Mouse (Mus musculus) left cerebral cortex, adult 9 months (tissue): Measurements from ENCODE around the gene Nnmt.

Experiments used
- DNase-seq, 2 experiments: peaks; one replicate each; pipeline ENCODE4 v3.0.0; 2022; ENCODE audit warnings: low spot score in 2 of 2

Gene Nnmt

DNA sequence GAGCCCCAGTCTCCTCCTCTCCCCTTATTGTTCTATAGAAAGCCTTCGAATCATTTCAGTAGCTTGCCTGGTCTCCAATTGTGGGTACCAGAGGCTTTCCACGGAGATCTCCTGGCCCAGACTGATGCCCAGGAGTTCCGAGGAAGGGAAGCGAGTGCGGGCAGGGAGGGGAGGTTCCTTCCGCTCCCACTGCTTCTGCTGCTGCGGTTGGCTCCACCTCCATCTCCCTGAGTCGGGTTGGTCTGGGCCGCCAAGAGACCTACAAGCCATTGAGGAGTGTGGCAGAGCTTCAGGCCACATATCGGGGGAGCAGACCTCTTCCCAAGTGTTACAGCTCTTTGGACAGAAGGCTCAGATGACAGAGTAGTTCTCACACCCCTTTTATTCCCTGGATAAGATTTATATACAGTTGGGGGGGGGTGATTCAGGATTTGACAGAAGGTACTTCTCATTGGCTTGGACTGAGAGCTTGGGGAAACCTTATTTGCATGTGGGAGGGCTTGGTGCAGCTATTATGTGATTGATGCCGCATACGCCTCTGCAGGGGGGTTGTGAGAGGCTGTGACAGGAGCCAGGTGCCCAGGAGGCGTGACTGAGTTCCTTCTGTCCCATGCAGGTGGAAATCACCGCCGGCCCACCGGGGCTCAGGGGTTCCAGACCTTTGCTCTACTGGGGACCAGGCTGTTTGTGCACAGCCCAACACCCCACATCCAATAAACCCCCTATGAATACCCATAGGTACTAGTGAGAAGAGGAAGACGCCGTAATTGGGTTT, 30.8 kb upstream of the Nnmt start:
- DNase-seq: no peak

DNA sequence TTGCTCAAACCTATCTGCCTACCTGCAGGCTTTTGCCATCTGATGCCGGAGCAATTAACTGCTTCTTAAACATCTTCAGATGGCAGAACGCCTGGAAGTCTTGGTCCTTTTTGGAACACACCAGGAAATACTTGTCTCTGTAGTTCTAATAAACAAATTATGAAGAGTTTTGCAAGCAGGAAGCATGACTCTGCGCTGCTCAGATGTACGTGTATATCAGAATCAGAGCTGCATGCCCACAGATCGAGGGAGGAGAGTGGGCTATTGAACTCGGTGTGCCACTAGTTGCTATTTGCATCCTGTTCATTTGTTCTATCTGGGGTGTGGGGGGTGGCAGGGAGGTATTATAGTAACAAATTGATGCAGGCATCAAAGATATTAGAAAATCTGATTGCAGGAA, 28.2 kb upstream of the Nnmt start:
- DNase-seq: no peak

DNA sequence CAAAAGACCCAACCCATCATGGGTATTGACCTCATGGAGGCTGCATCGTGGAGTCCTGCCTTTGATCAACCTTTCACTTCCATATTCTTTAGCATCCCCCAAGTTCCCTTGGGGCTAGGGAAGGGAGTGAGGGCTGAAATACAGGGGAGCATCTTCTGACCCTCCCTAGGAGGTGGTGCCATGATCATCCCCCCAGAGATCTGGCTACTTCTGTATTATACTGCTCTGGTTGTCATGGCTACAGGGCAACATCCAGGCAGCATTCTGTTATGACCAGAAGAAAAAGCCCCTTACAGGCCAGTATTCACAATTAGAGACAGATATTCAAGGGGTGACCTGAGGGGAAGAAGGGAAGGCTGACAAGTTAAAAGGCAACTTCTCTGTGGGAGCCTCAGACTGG, 14.3 kb upstream of the Nnmt start:
- no peak for DNase-seq

DNA sequence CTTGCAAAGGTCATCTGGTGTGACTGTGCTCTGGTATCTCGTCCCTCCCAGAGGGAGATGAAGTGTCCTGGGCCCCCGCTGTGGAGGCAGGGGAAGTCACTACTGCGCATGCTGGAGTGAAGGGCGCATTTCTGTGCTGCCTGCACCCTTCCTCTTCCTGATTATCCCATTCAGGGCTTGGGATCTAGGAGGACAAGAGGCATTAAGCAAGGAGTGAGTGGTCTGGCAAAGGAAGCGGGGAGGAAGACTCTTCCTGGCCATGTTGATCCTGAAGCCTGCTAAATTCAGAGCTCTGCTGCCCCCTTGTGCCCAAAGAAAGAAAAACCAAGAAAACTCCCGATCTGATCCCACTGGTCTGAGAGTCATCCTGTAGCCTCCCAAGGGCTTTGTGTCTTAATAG, 13.6 kb upstream of the Nnmt start:
- peak in 1 of 2 experiments; percentile 67 for DNase-seq

DNA sequence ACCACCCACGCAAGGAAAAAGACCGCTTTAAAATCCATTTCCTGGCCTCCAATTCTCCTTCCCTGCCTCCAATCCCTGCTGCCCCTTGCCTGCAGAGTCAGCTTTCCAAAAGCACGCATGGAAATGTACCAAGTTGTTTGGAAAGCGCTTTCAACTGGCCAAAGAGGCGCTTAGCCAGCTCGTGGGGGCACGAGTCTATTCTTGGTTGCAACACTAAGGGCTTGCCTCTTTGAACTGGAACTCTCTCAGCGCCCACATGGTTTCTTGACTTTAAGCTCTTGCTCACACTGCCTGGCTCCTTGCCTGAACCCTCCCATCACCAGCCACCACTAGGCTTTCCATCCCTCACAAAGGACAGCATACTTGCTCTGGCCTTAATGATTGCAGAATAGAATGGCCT, 13.2 kb upstream of the Nnmt start:
- no peak for DNase-seq

DNA sequence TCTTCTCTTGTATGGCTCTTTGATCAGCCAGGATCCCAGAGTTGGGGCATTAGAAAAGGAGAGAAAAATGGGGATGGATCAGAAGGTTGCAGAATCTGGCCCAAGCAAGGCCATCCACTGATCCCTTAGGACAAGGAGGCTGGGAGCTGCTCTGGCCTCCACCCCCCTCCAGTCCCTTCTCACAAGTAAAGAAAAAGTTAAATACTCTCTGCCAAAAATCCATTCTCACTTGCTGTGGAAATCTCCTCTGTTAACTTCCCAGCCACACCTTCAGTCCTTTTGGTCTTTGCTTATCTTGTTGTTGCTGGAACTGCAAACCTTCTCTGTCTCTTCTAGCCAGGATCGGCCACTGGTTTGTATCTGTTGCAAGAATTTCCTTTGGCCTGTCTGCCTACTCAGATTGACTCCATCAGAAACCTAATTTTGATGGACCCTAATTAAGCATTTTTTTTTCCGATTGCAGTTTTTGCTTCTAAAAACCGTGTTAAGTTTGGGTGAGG, 12.6 kb upstream of the Nnmt start:
- DNase-seq: no peak

DNA sequence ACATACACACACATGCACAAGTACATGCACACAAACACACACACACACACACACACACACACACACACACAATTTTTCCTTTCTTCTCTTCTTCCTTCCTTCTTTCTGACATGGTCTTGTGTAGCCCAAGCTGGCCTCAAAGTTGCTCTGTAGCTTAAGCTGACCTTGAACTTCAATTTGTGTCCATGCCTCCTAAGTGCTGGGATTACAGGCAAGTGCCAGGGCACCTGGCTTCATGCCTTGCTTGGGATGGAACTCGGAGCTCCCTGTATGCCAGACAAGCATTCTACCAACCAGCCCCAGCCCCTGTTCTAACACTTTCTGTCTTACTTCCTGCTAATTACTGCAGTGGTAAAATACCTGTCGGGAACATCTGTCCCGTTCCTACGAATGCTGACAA, 8.3 kb upstream of the Nnmt start:
- no peak for DNase-seq

DNA sequence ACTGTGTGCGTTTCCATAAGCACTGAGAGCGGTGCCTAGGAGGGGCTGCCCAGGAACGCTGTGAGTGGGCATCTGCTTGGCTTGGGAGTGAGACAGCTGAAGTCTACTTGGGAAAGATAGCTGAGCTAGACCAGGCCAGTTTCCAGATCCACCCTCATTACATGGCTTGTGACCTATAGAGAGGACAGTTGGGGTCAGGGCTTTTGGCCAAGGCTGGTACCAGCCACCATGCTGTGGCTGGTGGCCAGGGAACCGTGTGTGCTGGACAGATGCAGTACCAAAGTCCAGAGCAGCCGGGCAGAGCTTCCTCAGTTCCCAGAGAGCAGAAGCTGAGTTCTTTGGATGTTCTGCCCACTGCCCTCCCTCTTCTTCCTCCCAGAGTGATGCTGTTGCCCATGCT, 7.6 kb upstream of the Nnmt start:
- DNase-seq: no peak

DNA sequence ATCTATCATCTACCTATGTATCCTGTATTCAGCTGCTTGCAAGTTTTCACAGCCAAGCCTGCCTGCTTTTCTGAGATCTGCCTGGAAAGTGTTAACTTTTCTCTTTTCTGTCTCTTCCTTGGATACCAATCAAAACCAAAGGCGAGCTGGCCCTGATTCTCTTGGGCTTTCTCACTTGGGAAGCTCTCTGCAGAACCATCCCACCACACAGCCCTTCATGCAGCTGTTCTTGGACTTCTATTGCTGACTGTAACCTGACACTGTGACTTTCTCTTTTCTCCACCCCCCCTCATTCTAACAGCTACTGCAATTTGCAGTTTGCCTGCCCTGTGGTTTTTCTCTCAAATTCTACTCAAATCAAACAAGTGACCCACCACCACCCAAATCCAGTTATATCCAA, 6.1 kb upstream of the Nnmt start:
- no peak for DNase-seq

DNA sequence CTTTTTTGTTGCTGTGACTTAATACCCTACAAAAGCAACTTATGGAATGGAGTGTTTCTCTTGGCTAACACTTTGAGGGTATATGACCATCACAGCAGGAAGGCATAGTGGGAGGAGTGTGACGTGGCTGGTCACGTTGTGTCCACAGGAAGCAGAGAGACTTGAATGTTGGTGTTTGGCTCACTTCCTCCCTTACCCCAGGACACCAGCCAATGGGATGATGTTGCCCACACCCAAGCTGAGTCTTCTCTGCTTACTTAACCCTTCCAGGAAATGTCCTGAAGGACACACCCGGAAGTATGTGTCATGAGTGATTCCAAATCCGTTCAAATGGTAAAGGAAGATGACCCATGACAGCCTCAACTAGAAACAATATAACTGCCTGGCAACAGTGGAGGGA, 4.8 kb upstream of the Nnmt start:
- no peak for DNase-seq

DNA sequence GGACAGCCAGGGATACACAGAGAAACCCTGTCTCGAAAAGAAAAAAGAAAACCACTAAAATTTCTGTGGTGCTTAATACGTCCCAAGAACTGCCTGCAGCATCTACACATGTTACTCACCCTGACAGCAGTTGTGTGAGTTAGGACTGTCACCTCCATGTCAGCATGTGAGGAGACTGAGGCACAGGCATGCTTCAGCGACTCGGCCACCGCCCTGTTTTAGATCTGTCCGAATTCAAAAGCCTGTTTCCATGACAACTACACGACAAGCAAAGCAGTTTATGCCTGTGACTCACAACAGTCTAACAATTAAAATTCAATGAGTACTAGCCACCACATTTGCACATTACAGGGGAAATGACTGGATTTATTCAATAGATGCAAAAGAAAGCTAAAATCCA, 2.5 kb upstream of the Nnmt start:
- no peak for DNase-seq

DNA sequence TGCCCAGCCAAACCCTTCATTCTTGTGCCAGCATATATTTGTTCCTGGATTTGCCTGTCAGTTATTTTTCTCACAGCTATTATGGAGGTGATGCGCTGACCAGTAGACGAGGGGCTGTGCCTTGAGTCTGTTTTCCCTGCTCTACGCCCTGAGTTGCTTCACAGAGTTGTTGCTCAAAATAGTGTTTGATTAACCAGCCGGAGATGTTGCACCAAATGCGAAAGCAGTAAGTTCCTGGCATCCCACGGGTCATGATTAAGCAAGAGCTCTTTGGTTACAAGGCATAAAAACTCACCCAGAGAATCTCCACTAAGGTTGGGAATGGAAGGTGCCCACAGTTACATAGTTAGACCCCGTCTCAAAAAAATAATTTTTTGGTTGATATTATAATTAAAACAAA, 1.2 kb upstream of the Nnmt start:
- no peak for DNase-seq

DNA sequence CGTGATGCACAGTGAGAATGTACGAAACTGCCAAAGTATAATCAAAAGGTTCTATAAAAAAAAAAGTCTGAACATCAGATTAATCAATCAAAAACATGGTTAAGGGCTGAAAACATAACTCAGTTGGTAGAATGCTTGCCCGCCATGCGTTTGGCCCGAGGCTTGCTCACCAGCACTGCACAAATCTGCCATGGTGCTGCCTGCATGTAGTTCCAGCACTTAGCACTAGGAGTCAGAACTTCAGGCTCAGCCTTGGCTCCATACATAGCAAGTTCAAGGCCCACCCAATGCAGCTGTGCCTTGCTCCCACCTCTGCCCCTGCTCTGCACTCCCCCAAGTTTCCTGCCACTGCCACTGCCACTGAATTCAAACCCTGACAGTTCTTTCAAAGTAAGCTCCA, 744 bp upstream of the Nnmt start:
- DNase-seq: no peak

DNA sequence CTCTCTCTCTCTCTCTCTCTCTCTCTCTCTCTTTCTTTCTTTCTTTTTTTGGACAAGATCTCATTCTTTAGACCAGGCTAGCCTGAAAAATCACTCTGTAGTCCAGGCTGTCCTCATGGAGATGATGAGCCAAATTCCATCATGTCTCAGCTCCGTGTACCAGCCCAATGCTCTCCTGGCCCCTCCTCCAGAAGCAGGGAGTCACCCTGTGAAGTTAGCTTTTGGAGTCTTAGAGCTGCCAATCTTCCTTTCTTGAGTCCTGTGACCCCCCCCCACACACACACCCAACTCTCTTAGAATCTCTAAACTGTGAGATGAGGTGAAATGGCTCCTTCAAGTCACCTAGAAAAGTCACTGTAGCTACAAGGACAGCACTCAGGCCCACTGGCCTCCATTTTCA, 727 bp downstream of the Nnmt start:
- no peak for DNase-seq

DNA sequence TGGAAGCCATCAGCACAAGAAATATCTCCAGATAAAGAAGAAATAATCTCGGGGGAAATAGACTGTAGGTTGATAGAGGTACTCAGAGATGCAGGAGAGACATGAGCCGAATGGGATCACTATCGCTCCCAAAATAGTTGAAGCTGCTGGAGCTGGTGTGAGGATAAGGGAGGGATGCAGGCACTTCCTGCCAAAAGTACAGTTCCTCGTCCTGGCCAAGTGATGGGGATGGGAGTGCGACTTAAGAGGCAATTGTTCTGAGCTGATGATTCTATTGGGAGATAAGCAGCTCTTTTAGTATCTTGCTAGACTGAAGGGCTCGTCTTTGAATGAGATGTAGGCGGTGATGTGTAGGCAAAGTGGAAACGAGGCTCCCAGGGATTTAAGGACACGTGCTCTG, 4.1 kb downstream of the Nnmt start:
- DNase-seq: no peak

DNA sequence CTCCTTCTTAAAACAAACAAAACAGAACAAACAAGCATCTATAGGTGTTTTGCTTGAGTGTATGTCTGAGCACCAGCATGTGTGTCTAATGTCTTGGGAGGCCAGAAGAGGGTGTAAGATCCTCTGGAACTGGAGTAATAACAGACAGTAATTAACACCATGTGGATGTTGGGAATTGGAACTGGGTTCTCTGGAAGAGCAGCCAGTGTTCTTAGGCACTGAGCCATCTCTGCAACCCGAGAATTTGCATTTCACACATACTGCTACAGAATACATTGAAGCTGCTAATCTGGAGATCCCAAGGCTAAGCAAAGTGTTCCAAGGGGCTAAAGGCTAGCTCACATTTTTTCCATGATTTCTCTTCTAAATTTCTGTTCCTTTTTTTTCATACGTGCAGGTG, 4.9 kb downstream of the Nnmt start:
- no peak for DNase-seq

DNA sequence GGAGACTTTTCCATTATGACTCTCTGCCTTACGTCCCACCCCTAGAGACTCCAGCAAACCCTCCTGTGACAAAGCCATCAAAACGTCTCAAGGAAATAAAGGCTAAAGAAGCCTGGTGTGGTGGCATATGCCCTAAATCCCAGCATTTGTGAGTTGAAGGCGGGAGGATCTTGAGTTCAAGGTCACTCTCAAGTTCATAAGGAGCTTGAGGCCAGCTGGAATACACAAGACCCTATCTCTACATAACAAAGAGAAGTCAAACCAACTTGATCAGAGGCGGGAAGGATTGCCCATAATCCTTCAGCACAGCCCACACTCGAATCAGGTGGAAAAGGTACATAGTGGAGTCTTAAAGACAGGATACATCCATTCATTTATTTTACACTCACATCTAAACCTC, 7.5 kb downstream of the Nnmt start:
- no peak for DNase-seq

DNA sequence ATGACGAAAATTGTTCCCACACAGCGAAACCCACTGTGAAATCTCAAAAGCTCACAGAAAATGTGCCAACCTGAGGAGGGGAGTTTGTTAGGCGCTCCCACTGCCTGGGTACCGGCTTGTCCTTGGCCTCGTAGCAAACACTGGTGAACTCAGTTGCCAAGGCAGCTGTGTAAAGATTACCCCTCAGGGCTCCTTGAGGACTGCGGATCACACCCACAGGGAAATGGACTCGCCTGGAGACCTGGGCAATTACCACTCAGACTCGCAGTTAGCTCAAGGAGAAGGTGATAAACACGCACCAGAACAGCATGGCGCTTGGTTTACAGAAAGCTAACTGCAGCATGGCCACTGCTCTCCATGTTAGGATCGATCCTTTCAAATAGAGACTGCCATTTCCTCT, 8.0 kb downstream of the Nnmt start:
- no peak for DNase-seq

DNA sequence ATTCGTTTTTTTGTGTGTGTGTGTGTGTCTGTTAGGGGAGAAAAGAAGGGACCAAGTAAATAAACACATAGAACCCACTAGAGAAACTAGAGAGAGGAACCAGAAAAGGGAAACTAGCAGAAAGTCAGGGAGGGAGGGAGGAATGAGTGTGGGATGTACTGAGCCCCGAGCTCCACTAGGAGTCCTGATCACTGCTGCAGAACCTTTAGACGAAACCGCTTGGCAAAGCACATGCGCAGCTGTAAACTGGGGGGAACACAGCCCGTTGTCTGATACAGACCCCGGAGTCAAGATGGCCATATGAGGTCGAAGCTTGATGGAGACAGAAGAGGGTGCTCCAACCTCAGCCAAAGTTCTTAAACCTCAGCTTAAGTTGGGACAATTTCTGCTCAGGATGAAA, 11.0 kb downstream of the Nnmt start:
- DNase-seq: no peak

DNA sequence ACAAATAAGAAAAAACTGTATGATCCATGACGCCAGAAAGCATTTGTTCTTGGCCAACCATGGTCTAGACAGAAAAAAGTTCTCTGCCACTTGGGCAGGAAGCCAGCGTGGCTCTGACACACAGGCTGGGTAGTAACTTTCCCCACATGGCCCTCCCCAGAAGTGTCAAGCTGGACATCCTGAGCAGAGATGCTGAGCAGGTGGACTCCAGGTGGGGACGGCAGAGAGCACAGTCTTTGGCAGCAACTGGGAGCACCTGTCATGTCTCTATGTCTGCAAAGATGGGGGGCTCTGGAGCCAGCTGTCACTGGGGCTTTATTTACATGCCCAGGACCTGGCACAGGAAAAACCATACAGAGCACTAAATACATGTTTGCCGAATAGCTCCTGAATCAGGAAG, 14.3 kb downstream of the Nnmt start:
- DNase-seq: no peak

DNA sequence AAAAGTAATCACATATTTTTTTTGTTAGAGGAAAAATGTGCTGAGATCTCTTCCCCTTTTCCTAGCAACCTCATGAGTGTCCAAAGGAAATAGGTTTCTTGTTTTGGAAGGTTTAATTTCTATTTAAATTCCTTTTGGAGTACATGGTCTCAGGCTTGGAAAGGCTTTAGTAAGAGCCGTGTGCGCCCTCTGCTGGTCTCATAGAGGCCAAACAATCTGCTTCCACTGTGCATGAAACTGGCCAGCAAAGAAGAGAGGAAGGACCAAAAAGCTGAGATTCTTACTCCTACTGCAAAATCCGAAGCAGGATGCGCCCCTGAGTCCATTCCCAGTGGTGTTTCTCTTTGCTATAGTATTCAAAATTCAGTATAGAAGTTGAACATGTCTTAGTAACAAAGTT, 18.6 kb downstream of the Nnmt start:
- DNase-seq: peak in 1 of 2 experiments; percentile 68

DNA sequence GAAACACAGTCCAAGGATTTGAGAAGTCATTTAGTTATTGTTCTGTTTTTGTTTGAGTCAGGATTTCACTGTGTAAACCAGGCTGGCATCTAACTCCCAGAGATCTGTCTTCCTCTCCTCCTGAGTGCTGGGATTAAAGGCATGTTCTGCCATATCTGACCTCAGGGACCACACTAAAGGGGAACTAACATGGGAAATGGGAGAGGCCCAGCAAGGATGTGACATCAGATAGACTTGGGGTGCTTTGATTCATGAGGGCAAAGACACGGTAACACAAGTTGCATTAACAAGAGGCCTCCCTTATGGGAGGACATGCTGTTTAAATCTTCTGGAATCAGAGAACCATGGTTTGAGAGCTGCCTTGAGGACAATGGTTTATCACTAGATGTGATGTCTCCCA, 24.1 kb downstream of the Nnmt start:
- DNase-seq: no peak

DNA sequence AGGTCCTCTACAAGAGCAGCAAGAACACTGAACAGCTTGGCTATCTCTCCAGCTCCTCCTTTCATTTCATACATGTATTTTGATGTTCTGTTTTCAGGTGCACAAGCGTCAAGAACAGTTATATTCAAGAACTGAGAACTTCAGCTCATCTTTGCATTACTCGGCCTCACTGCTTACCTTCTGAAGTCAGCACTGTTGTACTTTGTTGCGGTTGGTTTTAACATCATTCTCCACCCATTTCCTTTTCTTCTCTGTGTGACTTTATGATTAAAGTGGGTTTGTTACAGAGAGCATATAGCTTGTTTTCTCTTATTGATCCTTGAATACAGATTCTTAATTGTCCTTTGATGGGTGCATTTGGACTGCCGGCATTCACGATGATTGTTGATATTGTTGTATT, 42.6 kb downstream of the Nnmt start:
- DNase-seq: no peak

DNA sequence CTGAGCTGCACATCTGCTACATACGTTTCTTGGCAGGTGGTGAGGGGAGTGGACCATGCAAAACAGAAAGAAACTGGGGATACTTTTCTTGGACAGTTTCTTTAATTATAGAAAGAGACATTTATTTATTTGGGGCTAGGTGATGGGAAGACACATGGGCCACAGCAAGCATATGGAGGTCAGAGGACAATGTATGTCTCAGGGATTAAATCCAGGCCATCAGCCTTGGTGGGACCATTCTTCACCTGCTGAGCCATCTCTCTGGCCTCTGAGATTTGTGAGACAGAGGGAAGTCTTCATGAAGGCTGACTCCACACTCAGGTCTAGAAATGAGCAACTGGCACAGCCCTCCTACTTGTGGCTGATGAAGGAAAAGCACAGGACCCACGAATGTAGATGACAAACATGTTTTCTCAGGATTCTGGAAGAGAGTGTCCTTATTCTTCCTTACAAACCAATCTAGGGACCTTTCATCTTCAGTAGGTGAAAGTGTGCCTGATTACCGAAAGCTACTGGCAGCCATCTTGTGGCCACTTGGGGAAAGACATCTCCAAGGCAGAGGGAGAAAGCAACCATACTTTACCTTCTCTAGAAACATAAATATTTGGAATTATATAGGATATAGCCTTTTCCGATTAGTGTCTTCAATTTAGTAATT, 45.3 kb downstream of the Nnmt start:
- DNase-seq: peak in 1 of 2 experiments; percentile 73
